Mouse (Mus musculus): ENCODE results near the gene Camk2d.
A peak's percentile ranks its signal among the peaks of the same experiment; 100 is the strongest.

The Camk2d gene

GRCm38 (mm10) chr3:126746148-126746803 lies 150.2 kb downstream of the Camk2d start:
- DNase-seq (ENCODE audit: low spot score in 2 of 2), result no peak

- DNase-seq (ENCODE audit: low spot score in 2 of 2), result no peak
Measured at GRCm38 (mm10) chr3:126747628-126748027, 151.5 kb downstream of the Camk2d start.

- no peak for DNase-seq (ENCODE audit: low spot score in 2 of 2)
Measured at GRCm38 (mm10) chr3:126751377-126752098, 155.4 kb downstream of the Camk2d start.

- no peak for DNase-seq (ENCODE audit: low spot score in 2 of 2)
Measured at GRCm38 (mm10) chr3:126752978-126753377, 156.9 kb downstream of the Camk2d start.

- no peak for DNase-seq (ENCODE audit: low spot score in 2 of 2)
Measured at GRCm38 (mm10) chr3:126758398-126758797, 162.3 kb downstream of the Camk2d start.

- no peak for DNase-seq (ENCODE audit: low spot score in 2 of 2)
Measured at GRCm38 (mm10) chr3:126760608-126761007, 164.5 kb downstream of the Camk2d start.

- no peak for DNase-seq (ENCODE audit: low spot score in 2 of 2)
Measured at GRCm38 (mm10) chr3:126764745-126765144, 168.6 kb downstream of the Camk2d start.

- no peak for DNase-seq (ENCODE audit: low spot score in 2 of 2)
Measured at GRCm38 (mm10) chr3:126770056-126770455, 174.0 kb downstream of the Camk2d start.

- no peak for DNase-seq (ENCODE audit: low spot score in 2 of 2)
Measured at GRCm38 (mm10) chr3:126771032-126771431, 174.9 kb downstream of the Camk2d start.

GRCm38 (mm10) chr3:126771541-126771940 lies 175.4 kb downstream of the Camk2d start:
- peak; percentile 44 to 53 for DNase-seq (ENCODE audit: low spot score in 2 of 2)

- DNase-seq (ENCODE audit: low spot score in 2 of 2), result no peak
Measured at GRCm38 (mm10) chr3:126776001-126776400, 179.9 kb downstream of the Camk2d start.

- DNase-seq (ENCODE audit: low spot score in 2 of 2), result no peak
Measured at GRCm38 (mm10) chr3:126777101-126777500, 181.0 kb downstream of the Camk2d start.

- DNase-seq (ENCODE audit: low spot score in 2 of 2), result no peak
Measured at GRCm38 (mm10) chr3:126777879-126778278, 181.8 kb downstream of the Camk2d start.

- DNase-seq (ENCODE audit: low spot score in 2 of 2), result no peak
Measured at GRCm38 (mm10) chr3:126780014-126780615, 184.0 kb downstream of the Camk2d start.

- no peak for DNase-seq (ENCODE audit: low spot score in 2 of 2)
Measured at GRCm38 (mm10) chr3:126793035-126793964, 197.2 kb downstream of the Camk2d start.

GRCm38 (mm10) chr3:126795904-126796303 lies 199.8 kb downstream of the Camk2d start:
- no peak for DNase-seq (ENCODE audit: low spot score in 2 of 2)

GRCm38 (mm10) chr3:126797025-126797424 lies 200.9 kb downstream of the Camk2d start:
- DNase-seq (ENCODE audit: low spot score in 2 of 2), result no peak

GRCm38 (mm10) chr3:126797810-126798209 lies 201.7 kb downstream of the Camk2d start:
- no peak for DNase-seq (ENCODE audit: low spot score in 2 of 2)

GRCm38 (mm10) chr3:126802988-126803387 lies 206.9 kb downstream of the Camk2d start:
- DNase-seq (ENCODE audit: low spot score in 2 of 2), result no peak

- DNase-seq (ENCODE audit: low spot score in 2 of 2), result no peak
Measured at GRCm38 (mm10) chr3:126804968-126805367, 208.9 kb downstream of the Camk2d start.

- no peak for DNase-seq (ENCODE audit: low spot score in 2 of 2)
Measured at GRCm38 (mm10) chr3:126806145-126806544, 210.0 kb downstream of the Camk2d start.

- DNase-seq (ENCODE audit: low spot score in 2 of 2), result no peak
Measured at GRCm38 (mm10) chr3:126809915-126810314, 213.8 kb downstream of the Camk2d start.

All from frontal cortex, postnatal 14 days (tissue).